Comparison of ENCODE assay signal across 31 mouse cellular contexts in the genomic region with DNA sequence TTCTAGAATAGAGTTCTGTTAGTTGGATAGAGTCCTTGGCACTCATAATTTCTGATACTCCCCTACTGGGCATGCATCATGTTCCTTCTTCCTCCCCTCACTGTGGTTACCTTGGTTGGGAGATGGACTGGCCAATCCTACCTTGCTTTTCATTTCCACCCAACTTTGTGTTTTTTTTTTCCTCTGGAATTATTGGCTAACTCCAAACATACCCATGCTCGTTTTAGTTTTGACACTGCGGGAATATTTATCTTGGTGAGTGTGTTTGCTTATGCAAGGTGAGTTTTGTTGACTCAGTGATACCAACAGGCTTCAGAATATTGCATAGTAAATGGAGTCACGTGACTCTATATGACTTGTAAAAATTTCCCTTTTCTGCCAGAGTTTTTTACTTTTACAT. TPM values are rescaled to one million over a fixed set of nuclear protein-coding genes. Genes with fewer than 3 reads are reported as not detected.
A peak's percentile ranks its signal among the peaks of the same experiment; 100 is the strongest.
DNase-seq lines count a peak whose midpoint lies in the region; ATAC-seq and TF ChIP-seq lines count a peak whose summit lies in the region.
"Had no signal": no experiment of that assay in that cellular context is flagged by ENCODE, and none has a peak within 500 bp of the region (broad histone marks: within the 10 kb centered on the region; RNA-seq: fewer than 3 reads in every experiment).

No protein-coding gene starts in this region.

- no peak for TF ChIP-seq POLR2A in liver, adult 2 months (IDR thresholded peaks at IDR 0.05; ENCODE audit: extremely low read depth, insufficient read depth, low read length)

- H3ac ChIP-seq in C2C12 (ENCODE audit: control insufficient read depth, insufficient read length, low read depth), result no peak overlapping the region

- H3K9me3 ChIP-seq in liver, embryonic 11.5 days (ENCODE audit: control insufficient read depth, low read length), result no peaks in the 10 kb centered on the region
- H3K9me3 ChIP-seq in forebrain, embryonic 16.5 days (ENCODE audit: control insufficient read depth, low read length), result no peaks in the 10 kb centered on the region
- H3K9me3 ChIP-seq: forebrain, embryonic 10.5 days; forebrain, embryonic 13.5 days; hindbrain, embryonic 12.5 days; hindbrain, embryonic 15.5 days had no signal

- H3K4me1 ChIP-seq in liver, adult 2 months (ENCODE audit: control insufficient read depth, insufficient read depth, low read length), result peaks cover 30% of the 10 kb centered on the region
- no peaks in the 10 kb centered on the region for H3K4me1 ChIP-seq in liver, embryonic 11.5 days (replicated peaks; ENCODE audit: control insufficient read depth, insufficient read depth, low read length)
- no peaks in the 10 kb centered on the region for H3K4me1 ChIP-seq in forebrain, embryonic 16.5 days (replicated peaks; ENCODE audit: control insufficient read depth, insufficient read depth, low read length)
- H3K4me1 ChIP-seq: forebrain, embryonic 10.5 days; forebrain, embryonic 13.5 days; hindbrain, embryonic 12.5 days; hindbrain, embryonic 15.5 days had no signal

- DNase-seq in liver, adult 2 months (ENCODE audit: extremely low read depth, low read depth, low spot score), result peak; percentile 99
- DNase-seq in liver, embryonic 11.5 days (ENCODE audit: low spot score), result no peak
- DNase-seq in lung, postnatal 25 days (ENCODE audit: low spot score), result peak; percentile 21
- DNase-seq in lung, postnatal 14 days, result no peak
- DNase-seq: adrenal gland, adult 8-10 months; adrenal gland, postnatal 25 days; cerebellum, adult 11-12 months; cerebellum, adult 8-10 months; cerebellum, postnatal 10 days; forebrain, postnatal 0 days; gastrocnemius, adult 2 months; gastrocnemius, postnatal 14 days; heart, adult 11 months had no signal

- H3K79me2 ChIP-seq in liver, adult 2 months (ENCODE audit: control insufficient read depth, insufficient read depth, low read length), result peaks cover 3% of the 10 kb centered on the region; the same call in 1 of the 2 replicates
- no peaks in the 10 kb centered on the region for H3K79me2 ChIP-seq in C2C12 (ENCODE audit: control insufficient read depth, insufficient read depth)

- no peak overlapping the region for H3K4me3 ChIP-seq in liver, adult 2 months (ENCODE audit: insufficient read depth, low read depth, low read length)
- H3K4me3 ChIP-seq in liver, embryonic 11.5 days (ENCODE audit: low read depth, low read length), result no peak overlapping the region
- no peak overlapping the region for H3K4me3 ChIP-seq in C2C12 (ENCODE audit: insufficient read depth, poor library complexity, severe bottlenecking)
- no peak overlapping the region for H3K4me3 ChIP-seq in forebrain, embryonic 16.5 days (replicated peaks; ENCODE audit: low read length)
- H3K4me3 ChIP-seq: forebrain, embryonic 10.5 days; forebrain, embryonic 13.5 days; gastrocnemius, adult 2 months; hindbrain, embryonic 12.5 days; hindbrain, embryonic 15.5 days had no signal

- H3K27ac ChIP-seq in liver, adult 2 months (replicated peaks; ENCODE audit: insufficient read depth, low read depth, low read length), result peak overlapping the region; percentile 97; the same call in 1 of the 2 replicates
- H3K27ac ChIP-seq in liver, embryonic 11.5 days (ENCODE audit: low read depth, low read length), result no peak overlapping the region
- no peak overlapping the region for H3K27ac ChIP-seq in forebrain, embryonic 16.5 days (ENCODE audit: low read length)
- H3K27ac ChIP-seq: forebrain, embryonic 10.5 days; forebrain, embryonic 13.5 days; gastrocnemius, adult 2 months; hindbrain, embryonic 12.5 days; hindbrain, embryonic 15.5 days had no signal

- H3K79me3 ChIP-seq in C2C12 (ENCODE audit: low read depth), result no peaks in the 10 kb centered on the region

- H3K4me2 ChIP-seq in liver, embryonic 11.5 days, result no peak overlapping the region
- no peak overlapping the region for H3K4me2 ChIP-seq in forebrain, embryonic 16.5 days (ENCODE audit: low read length)
- H3K4me2 ChIP-seq: forebrain, embryonic 13.5 days; heart, embryonic 11.5 days; hindbrain, embryonic 12.5 days; hindbrain, embryonic 15.5 days had no signal

- H3K36me3 ChIP-seq in liver, adult 2 months (ENCODE audit: control insufficient read depth, insufficient read depth, low read length), result peaks cover 3% of the 10 kb centered on the region; the same call in 1 of the 2 replicates
- no peaks in the 10 kb centered on the region for H3K36me3 ChIP-seq in liver, embryonic 11.5 days (ENCODE audit: control insufficient read depth, insufficient read depth, low read length)
- H3K36me3 ChIP-seq in C2C12 (ENCODE audit: control insufficient read depth, insufficient read depth), result no peaks in the 10 kb centered on the region
- no peaks in the 10 kb centered on the region for H3K36me3 ChIP-seq in forebrain, embryonic 16.5 days (ENCODE audit: control insufficient read depth, insufficient read depth)
- H3K36me3 ChIP-seq: forebrain, embryonic 10.5 days; hindbrain, embryonic 12.5 days; hindbrain, embryonic 15.5 days had no signal

- H3K9ac ChIP-seq in liver, adult 2 months (ENCODE audit: low read depth, low read length), result no peak overlapping the region
- H3K9ac ChIP-seq in liver, embryonic 11.5 days (ENCODE audit: low read depth, low read length), result no peak overlapping the region
- H3K9ac ChIP-seq in forebrain, embryonic 16.5 days (replicated peaks; ENCODE audit: low read depth, low read length), result no peak overlapping the region
- H3K9ac ChIP-seq: forebrain, embryonic 13.5 days; forebrain, postnatal 0 days; hindbrain, embryonic 12.5 days; hindbrain, embryonic 15.5 days had no signal

- H3K27me3 ChIP-seq in liver, adult 2 months (ENCODE audit: control insufficient read depth, insufficient read depth, low read length), result no peaks in the 10 kb centered on the region
- H3K27me3 ChIP-seq in liver, embryonic 11.5 days (replicated peaks; ENCODE audit: control insufficient read depth, insufficient read depth, low read length), result no peaks in the 10 kb centered on the region
- H3K27me3 ChIP-seq in C2C12 (ENCODE audit: control insufficient read depth, insufficient read depth, insufficient read length), result no peaks in the 10 kb centered on the region
- H3K27me3 ChIP-seq in forebrain, embryonic 16.5 days (replicated peaks; ENCODE audit: control insufficient read depth, insufficient read depth, low read length), result no peaks in the 10 kb centered on the region
- H3K27me3 ChIP-seq: forebrain, embryonic 13.5 days; hindbrain, embryonic 12.5 days; hindbrain, embryonic 15.5 days had no signal

- TF ChIP-seq CTCF in liver, adult 2 months (IDR thresholded peaks at IDR 0.05; ENCODE audit: low read depth, low read length), result no peak
- TF ChIP-seq CTCF in C2C12 (IDR thresholded peaks at IDR 0.05; ENCODE audit: control insufficient read depth, insufficient read depth, insufficient read length), result no peak

- ATAC-seq in liver, embryonic 11.5 days (replicated peaks; ENCODE audit: low FRiP score), result no peak
- ATAC-seq in forebrain, embryonic 16.5 days, result no peak
- ATAC-seq: activated CD4-positive, CD25-positive, alpha-beta regulatory T cell, adult 4 months; forebrain, embryonic 13.5 days; forebrain, postnatal 0 days had no signal

- WGBS in liver, adult 2 months, result 18% methylated on average over 3 of the region's 3 CpGs
- WGBS in liver, embryonic 11.5 days, result 72% methylated on average over 3 of the region's 3 CpGs
- 93% methylated on average over 3 of the region's 3 CpGs for WGBS in forebrain, embryonic 16.5 days

TF ChIP-seq in C2C12, 6 proteins besides CTCF, POLR2A, EP300 and RAD21:
- TF ChIP-seq USF1 (IDR thresholded peaks at IDR 0.05; ENCODE audit: low read depth) (peak; percentile 30), MAX (IDR thresholded peaks at IDR 0.05) (no peak)

RNA-seq across cellular contexts. Expression of gene Mat1a, which starts 4.1 kb away (rescaled TPM):
- total RNA-seq in liver, adult 2 months (2014; rRNA removed), result 2,681 and 2,768 TPM in 2 replicates
- polyA plus RNA-seq in liver, adult 2 months (2012; rRNA removed), result 1,412 and 1,958 TPM in 2 replicates
- polyA plus RNA-seq in liver, embryonic 11.5 days (2014; fragmentation: Nextera tagmentation; extraction: Ambion mirVana), result 0.05 and 0.19 TPM in 2 replicates
- not detected for polyA plus RNA-seq in C2C12 (2012; fragmentation: generic; extraction: Trizol)
- polyA plus RNA-seq in forebrain, embryonic 16.5 days (2015; fragmentation: Nextera tagmentation; extraction: Ambion mirVana), result not detected in 2 replicates
- total RNA-seq: adrenal gland, postnatal 25 days; forebrain, postnatal 0 days; gastrocnemius, adult 2 months; gastrocnemius, postnatal 14 days; heart, postnatal 25 days; hematopoietic stem cell, adult 5-6 weeks had no signal
- polyA plus RNA-seq: activated CD4-positive, CD25-positive, alpha-beta regulatory T cell, adult 4 months; embryonic facial prominence, embryonic 11.5 days; forebrain, embryonic 10.5 days; forebrain, embryonic 13.5 days; forebrain, postnatal 0 days; hindbrain, embryonic 12.5 days; hindbrain, embryonic 15.5 days had no signal

RNA-seq across cellular contexts. Expression of gene Dydc1, which starts 28.0 kb away (rescaled TPM):
- total RNA-seq in liver, adult 2 months (2014; rRNA removed), result not detected in 2 replicates
- polyA plus RNA-seq in liver, adult 2 months (2012; rRNA removed), result not detected in 2 replicates
- polyA plus RNA-seq in liver, embryonic 11.5 days (2014; fragmentation: Nextera tagmentation; extraction: Ambion mirVana), result not detected in 2 replicates
- not detected for polyA plus RNA-seq in C2C12 (2012; fragmentation: generic; extraction: Trizol)
- polyA plus RNA-seq in forebrain, embryonic 16.5 days (2015; fragmentation: Nextera tagmentation; extraction: Ambion mirVana), result not detected in 2 replicates
- total RNA-seq: adrenal gland, postnatal 25 days; forebrain, postnatal 0 days; gastrocnemius, adult 2 months; gastrocnemius, postnatal 14 days; gastrocnemius, postnatal 4 days; heart, adult 8-10 months; heart, postnatal 25 days; hematopoietic stem cell, adult 5-6 weeks had no signal
- polyA plus RNA-seq: activated CD4-positive, CD25-positive, alpha-beta regulatory T cell, adult 4 months; embryonic facial prominence, embryonic 11.5 days; forebrain, embryonic 10.5 days; frontal cortex, adult 2 months; heart, embryonic 11.5 days; heart, embryonic 14.5 days; heart, postnatal 0 days; hindbrain, embryonic 15.5 days had no signal

RNA-seq across cellular contexts. Expression of gene Sftpa1, which starts 30.9 kb away (rescaled TPM):
- 0.40 and 0.46 TPM in 2 replicates for total RNA-seq in liver, adult 2 months (2014; rRNA removed)
- 0.17 and 0.48 TPM in 2 replicates for polyA plus RNA-seq in liver, adult 2 months (2012; rRNA removed)
- not detected in 2 replicates for polyA plus RNA-seq in liver, embryonic 11.5 days (2014; fragmentation: Nextera tagmentation; extraction: Ambion mirVana)
- polyA plus RNA-seq in C2C12 (2012; fragmentation: generic; extraction: Trizol), result not detected
- not detected in 2 replicates for polyA plus RNA-seq in forebrain, embryonic 16.5 days (2015; fragmentation: Nextera tagmentation; extraction: Ambion mirVana)
- total RNA-seq: forebrain, postnatal 0 days; gastrocnemius, adult 2 months; gastrocnemius, postnatal 14 days; hematopoietic stem cell, adult 5-6 weeks had no signal
- polyA plus RNA-seq: activated CD4-positive, CD25-positive, alpha-beta regulatory T cell, adult 4 months; brain, embryonic 14.5 days; embryonic facial prominence, embryonic 11.5 days; embryonic facial prominence, embryonic 14.5 days; forebrain, embryonic 10.5 days; forebrain, embryonic 13.5 days; forebrain, postnatal 0 days; frontal cortex, adult 2 months; hindbrain, embryonic 12.5 days; hindbrain, embryonic 15.5 days had no signal

RNA-seq across cellular contexts. Expression of gene Dydc2, which starts 31.7 kb away (rescaled TPM):
- not detected in 2 replicates for total RNA-seq in liver, adult 2 months (2014; rRNA removed)
- polyA plus RNA-seq in liver, adult 2 months (2012; rRNA removed), result not detected in 2 replicates
- polyA plus RNA-seq in liver, embryonic 11.5 days (2014; fragmentation: Nextera tagmentation; extraction: Ambion mirVana), result not detected in 2 replicates
- polyA plus RNA-seq in C2C12 (2012; fragmentation: generic; extraction: Trizol), result 0.07 TPM
- polyA plus RNA-seq in forebrain, embryonic 16.5 days (2015; fragmentation: Nextera tagmentation; extraction: Ambion mirVana), result 0.31 and 0.53 TPM in 2 replicates
- total RNA-seq: gastrocnemius, adult 2 months; gastrocnemius, postnatal 14 days; gastrocnemius, postnatal 4 days; heart, adult 8-10 months; heart, postnatal 25 days; hematopoietic stem cell, adult 5-6 weeks had no signal
- polyA plus RNA-seq: activated CD4-positive, CD25-positive, alpha-beta regulatory T cell, adult 4 months; embryonic facial prominence, embryonic 11.5 days; heart, postnatal 0 days had no signal

RNA-seq across cellular contexts. Expression of gene Mbl1, which starts 50.5 kb away (rescaled TPM):
- total RNA-seq in liver, adult 2 months (2014; rRNA removed), result 199 and 293 TPM in 2 replicates
- 92.4 and 106 TPM in 2 replicates for polyA plus RNA-seq in liver, adult 2 months (2012; rRNA removed)
- 6.7 and 8.0 TPM in 2 replicates for polyA plus RNA-seq in liver, embryonic 11.5 days (2014; fragmentation: Nextera tagmentation; extraction: Ambion mirVana)
- polyA plus RNA-seq in C2C12 (2012; fragmentation: generic; extraction: Trizol), result not detected
- not detected in 2 replicates for polyA plus RNA-seq in forebrain, embryonic 16.5 days (2015; fragmentation: Nextera tagmentation; extraction: Ambion mirVana)
- total RNA-seq: adrenal gland, adult 8-10 months; adrenal gland, postnatal 25 days; forebrain, postnatal 0 days; gastrocnemius, adult 2 months; gastrocnemius, postnatal 14 days; heart, adult 8-10 months; heart, postnatal 25 days; hematopoietic stem cell, adult 5-6 weeks had no signal
- polyA plus RNA-seq: activated CD4-positive, CD25-positive, alpha-beta regulatory T cell, adult 4 months; brain, embryonic 14.5 days; embryonic facial prominence, embryonic 11.5 days; embryonic facial prominence, embryonic 14.5 days; forebrain, embryonic 10.5 days; forebrain, embryonic 13.5 days; forebrain, postnatal 0 days; frontal cortex, adult 2 months; heart, embryonic 11.5 days; heart, embryonic 14.5 days; heart, postnatal 0 days; hindbrain, embryonic 12.5 days; hindbrain, embryonic 15.5 days had no signal

Comparison
In these comparisons a context has a peak if more than half of its experiments do, and no peak if none do; other contexts are left out.
1. DNase-seq: peak in liver, adult 2 months (single experiment) and lung, postnatal 25 days (single experiment); none in liver, embryonic 11.5 days (single experiment) and lung, postnatal 14 days (single experiment).
2. RNA of gene Mat1a, which starts 4.1 kb away (polyA plus RNA-seq): 1,412 to 1,958 TPM in liver, adult 2 months; 0.05 to 0.19 TPM in liver, embryonic 11.5 days, not detected in C2C12 (single experiment) and not detected in forebrain, embryonic 16.5 days; every median in the first group is over 1,000 times any median in the second.